In genomic region chr11:100891256-100892123, GRCm38 (mm10) we compare ENCODE assay signal across 10 mouse cellular contexts. TPM values are rescaled to one million over a fixed set of nuclear protein-coding genes. Genes with fewer than 3 reads are reported as not detected.
DNase-seq lines count a peak whose midpoint lies in the region; ATAC-seq lines count a peak whose summit lies in the region.
"Had no signal": no experiment of that assay in that cellular context is flagged by ENCODE, and none has a peak within 500 bp of the region (broad histone marks: within the 10 kb centered on the region; RNA-seq: fewer than 3 reads in every experiment).

No protein-coding gene starts in this region.

- no peak overlapping the region for H3K9ac ChIP-seq in forebrain, embryonic 16.5 days (replicated peaks; ENCODE audit: low read depth, low read length)
- H3K9ac ChIP-seq in kidney, embryonic 15.5 days: no peak overlapping the region
- H3K9ac ChIP-seq: midbrain, embryonic 15.5 days had no signal

- H3K4me3 ChIP-seq in forebrain, embryonic 10.5 days: no peak overlapping the region
- no peak overlapping the region for H3K4me3 ChIP-seq in forebrain, embryonic 16.5 days (replicated peaks; ENCODE audit: low read length)
- H3K4me3 ChIP-seq in megakaryocyte, embryonic 14.5 days (replicated peaks): peak overlapping the region; percentile 73
- H3K4me3 ChIP-seq in kidney, embryonic 15.5 days (replicated peaks): no peak overlapping the region
- H3K4me3 ChIP-seq: midbrain, embryonic 15.5 days had no signal

- DNase-seq in forebrain, embryonic 10.5 days (ENCODE audit: extremely low spot score, low spot score): no peak
- DNase-seq in liver: peak; percentile 39
- peak; percentile 75 to 86 for DNase-seq in thymus, postnatal 36 days
- no peak for DNase-seq in urinary bladder, postnatal 25 days (ENCODE audit: low spot score)
- DNase-seq: kidney, postnatal 4 days had no signal

- WGBS in forebrain, embryonic 10.5 days: 67% methylated on average over 15 of the region's 15 CpGs
- WGBS in forebrain, embryonic 16.5 days: 75% methylated on average over 15 of the region's 15 CpGs
- 59% methylated on average over 15 of the region's 15 CpGs for WGBS in kidney, embryonic 15.5 days

- H3K27me3 ChIP-seq in forebrain, embryonic 10.5 days (ENCODE audit: poor library complexity, severe bottlenecking): no peaks in the 10 kb centered on the region
- H3K27me3 ChIP-seq in forebrain, embryonic 16.5 days (replicated peaks; ENCODE audit: control insufficient read depth, insufficient read depth, low read length): no peaks in the 10 kb centered on the region; the same call in 1 of the 2 replicates
- H3K27me3 ChIP-seq in megakaryocyte, embryonic 14.5 days (replicated peaks): no peaks in the 10 kb centered on the region
- no peaks in the 10 kb centered on the region for H3K27me3 ChIP-seq in kidney, embryonic 15.5 days
- H3K27me3 ChIP-seq: midbrain, embryonic 15.5 days had no signal

- peaks cover 16% of the 10 kb centered on the region for H3K4me1 ChIP-seq in forebrain, embryonic 10.5 days
- H3K4me1 ChIP-seq in forebrain, embryonic 16.5 days (replicated peaks; ENCODE audit: control insufficient read depth, insufficient read depth, low read length): peaks cover 9% of the 10 kb centered on the region; the same call in 1 of the 2 replicates
- peaks cover 89% of the 10 kb centered on the region for H3K4me1 ChIP-seq in megakaryocyte, embryonic 14.5 days
- peaks cover 4% of the 10 kb centered on the region; the same call in 1 of the 2 replicates for H3K4me1 ChIP-seq in kidney, embryonic 15.5 days
- H3K4me1 ChIP-seq: midbrain, embryonic 15.5 days had no signal

- no peaks in the 10 kb centered on the region for H3K9me3 ChIP-seq in forebrain, embryonic 10.5 days
- no peaks in the 10 kb centered on the region for H3K9me3 ChIP-seq in forebrain, embryonic 16.5 days (ENCODE audit: control insufficient read depth, low read length)
- no peaks in the 10 kb centered on the region for H3K9me3 ChIP-seq in megakaryocyte, embryonic 14.5 days
- no peaks in the 10 kb centered on the region for H3K9me3 ChIP-seq in kidney, embryonic 15.5 days (replicated peaks)
- H3K9me3 ChIP-seq: midbrain, embryonic 15.5 days had no signal

- H3K36me3 ChIP-seq in forebrain, embryonic 10.5 days (replicated peaks): no peaks in the 10 kb centered on the region; the same call in 1 of the 2 replicates
- no peaks in the 10 kb centered on the region for H3K36me3 ChIP-seq in forebrain, embryonic 16.5 days (ENCODE audit: control insufficient read depth, insufficient read depth)
- peaks cover 100% of the 10 kb centered on the region for H3K36me3 ChIP-seq in megakaryocyte, embryonic 14.5 days (replicated peaks; ENCODE audit: low read length)
- H3K36me3 ChIP-seq in kidney, embryonic 15.5 days: peaks cover 60% of the 10 kb centered on the region

- ATAC-seq in forebrain, embryonic 16.5 days: no peak
- ATAC-seq in megakaryocyte, adult 5-6 weeks (ENCODE audit: poor library complexity, severe bottlenecking): no peak
- no peak for ATAC-seq in kidney, embryonic 15.5 days (replicated peaks; ENCODE audit: low FRiP score)
- ATAC-seq: midbrain, embryonic 15.5 days had no signal

- H3K27ac ChIP-seq in forebrain, embryonic 10.5 days: peak overlapping the region; percentile 62
- no peak overlapping the region for H3K27ac ChIP-seq in forebrain, embryonic 16.5 days (ENCODE audit: low read length)
- no peak overlapping the region for H3K27ac ChIP-seq in kidney, embryonic 15.5 days
- H3K27ac ChIP-seq: midbrain, embryonic 15.5 days had no signal

- H3K4me2 ChIP-seq in forebrain, embryonic 16.5 days (ENCODE audit: low read length): no peak overlapping the region
- H3K4me2 ChIP-seq in kidney, embryonic 15.5 days: no peak overlapping the region
- H3K4me2 ChIP-seq: midbrain, embryonic 15.5 days had no signal

RNA-seq across cellular contexts. Expression of gene Stat5a, which starts 32.3 kb away (rescaled TPM):
- polyA plus RNA-seq in forebrain, embryonic 10.5 days (2016; fragmentation: Nextera tagmentation; extraction: Ambion mirVana): 1.7 TPM in 2 replicates
- 1.0 and 1.2 TPM in 2 replicates for polyA plus RNA-seq in forebrain, embryonic 16.5 days (2015; fragmentation: Nextera tagmentation; extraction: Ambion mirVana)
- polyA plus RNA-seq in megakaryocyte, embryonic 14.5 days (2012; ENCODE audit: insufficient read depth, low replicate concordance): 2.3 and 3.9 TPM in 2 replicates
- total RNA-seq in megakaryocyte, adult 5-6 weeks (2015): 20.0 and 22.5 TPM in 2 replicates
- 22.5 and 23.7 TPM in 2 replicates for total RNA-seq in megakaryocyte, adult 5-6 weeks (2017)
- 3.1 and 3.7 TPM in 2 replicates for polyA plus RNA-seq in kidney, embryonic 15.5 days (2015; fragmentation: Nextera tagmentation; extraction: Ambion mirVana)

RNA-seq across cellular contexts. Expression of gene Stat5b, which starts 41.0 kb away (rescaled TPM):
- polyA plus RNA-seq in forebrain, embryonic 10.5 days (2016; fragmentation: Nextera tagmentation; extraction: Ambion mirVana): 14.9 and 16.2 TPM in 2 replicates
- 9.8 and 11.9 TPM in 2 replicates for polyA plus RNA-seq in forebrain, embryonic 16.5 days (2015; fragmentation: Nextera tagmentation; extraction: Ambion mirVana)
- 5.7 and 12.8 TPM in 2 replicates for polyA plus RNA-seq in megakaryocyte, embryonic 14.5 days (2012; ENCODE audit: insufficient read depth, low replicate concordance)
- total RNA-seq in megakaryocyte, adult 5-6 weeks (2015): 40.9 and 47.6 TPM in 2 replicates
- 50.6 and 53.2 TPM in 2 replicates for total RNA-seq in megakaryocyte, adult 5-6 weeks (2017)
- 19.6 and 19.9 TPM in 2 replicates for polyA plus RNA-seq in kidney, embryonic 15.5 days (2015; fragmentation: Nextera tagmentation; extraction: Ambion mirVana)

RNA-seq across cellular contexts. Expression of gene Stat3, which starts 47.9 kb away (rescaled TPM):
- polyA plus RNA-seq in forebrain, embryonic 10.5 days (2016; fragmentation: Nextera tagmentation; extraction: Ambion mirVana): 15.0 and 15.6 TPM in 2 replicates
- polyA plus RNA-seq in forebrain, embryonic 16.5 days (2015; fragmentation: Nextera tagmentation; extraction: Ambion mirVana): 30.6 and 31.5 TPM in 2 replicates
- 63.3 and 82.6 TPM in 2 replicates for polyA plus RNA-seq in megakaryocyte, embryonic 14.5 days (2012; ENCODE audit: insufficient read depth, low replicate concordance)
- total RNA-seq in megakaryocyte, adult 5-6 weeks (2015): 61.5 and 79.5 TPM in 2 replicates
- 103 and 184 TPM in 2 replicates for total RNA-seq in megakaryocyte, adult 5-6 weeks (2017)
- polyA plus RNA-seq in kidney, embryonic 15.5 days (2015; fragmentation: Nextera tagmentation; extraction: Ambion mirVana): 44.8 and 45.1 TPM in 2 replicates

Comparison
In these comparisons a context has a peak if more than half of its experiments do, and no peak if none do; other contexts are left out.
1. DNase-seq: peak in liver (single experiment) and thymus, postnatal 36 days (2 of 2); none in forebrain, embryonic 10.5 days (single experiment) and urinary bladder, postnatal 25 days (single experiment).